Mouse (Mus musculus) CH12.LX (cell line): ENCODE measurements around the gene Brsk2. TPM values are rescaled to one million over a fixed set of nuclear protein-coding genes. Genes with fewer than 3 reads are reported as not detected.

Experiments used
- DNase-seq: peaks from one replicate; pipeline ENCODE4 v3.0.0-alpha.2; 2013; ENCODE audit errors: extremely low read depth
- H3K27ac ChIP-seq: 2 replicates; pipeline ENCODE4 v1.5.1; 2012; ENCODE audit warnings: low read depth, mild to moderate bottlenecking, control low read depth, moderate library complexity; ENCODE audit not compliant: insufficient read depth
- H3K27me3 ChIP-seq: replicated peaks from 2 replicates; pipeline ENCODE3; 2012; ENCODE audit warnings: inconsistent platforms
- H3K36me3 ChIP-seq, 2 experiments: replicated peaks in 1 of 2; 2 replicates each; pipeline versions ENCODE3 to v1.6.1; 2012; ENCODE audit warnings: inconsistent platforms in 1 of 2, low read length in 1 of 2, mild to moderate bottlenecking in 1 of 2, mixed read lengths in 1 of 2, moderate library complexity in 1 of 2; ENCODE audit not compliant: control insufficient read depth in 1 of 2, insufficient read depth in 1 of 2
- H3K4me1 ChIP-seq, 2 experiments: 2 replicates each; pipeline ENCODE4 v1.6.1; 2012; ENCODE audit warnings: inconsistent platforms in 1 of 2, moderate library complexity in 1 of 2; ENCODE audit not compliant: insufficient read depth in 2 of 2, control insufficient read depth in 1 of 2
- H3K4me2 ChIP-seq: 2 replicates; pipeline ENCODE4 v1.6.1; 2012; ENCODE audit warnings: low read depth, mild to moderate bottlenecking, control low read depth; ENCODE audit not compliant: poor library complexity, insufficient read depth, severe bottlenecking
- H3K4me3 ChIP-seq, 3 experiments: fragments of 150-350 bp in 1 of 3; sonication (generic) in 1 of 3; replicated peaks in 1 of 3; 2 replicates each; pipeline versions ENCODE3 to v1.5.1; 2011 to 2012; ENCODE audit warnings: low read depth in 2 of 3, low read length in 2 of 3, mild to moderate bottlenecking in 2 of 3, moderate library complexity in 2 of 3, control low read depth in 1 of 3, improper control_type of control experiment in 1 of 3, inconsistent platforms in 1 of 3, mixed read lengths in 1 of 3; ENCODE audit not compliant: poor library complexity in 1 of 3
- H3K79me2 ChIP-seq: replicated peaks from 2 replicates; pipeline ENCODE4 v1.6.1; 2012; ENCODE audit warnings: mild to moderate bottlenecking, moderate library complexity; ENCODE audit not compliant: control insufficient read depth, poor library complexity, insufficient read depth, severe bottlenecking; ENCODE audit errors: extremely low read depth
- H3K9ac ChIP-seq: 2 replicates; pipeline ENCODE4 v1.6.1; 2012; ENCODE audit warnings: low read depth, mild to moderate bottlenecking, control low read depth, moderate library complexity; ENCODE audit not compliant: insufficient read depth
- H3K9me3 ChIP-seq: replicated peaks from 2 replicates; pipeline ENCODE3; 2012; ENCODE audit warnings: low read length, inconsistent platforms, mixed read lengths
- CHD1 ChIP-seq: IDR thresholded peaks from 2 replicates; pipeline ENCODE4 v1.6.1; 2012; ENCODE audit warnings: low read depth, low read length, improper control_type of control experiment, inconsistent platforms
- CHD2 ChIP-seq: IDR thresholded peaks from 2 replicates; pipeline ENCODE4 v1.6.1; 2011; ENCODE audit warnings: low read length, improper control_type of control experiment
- CTCF ChIP-seq, 2 experiments: IDR thresholded peaks in 1 of 2; conservative IDR thresholded peaks in 1 of 2; 2 replicates each; pipeline ENCODE4 v1.5.1; 2011 to 2012; ENCODE audit warnings: low read depth in 2 of 2, low read length in 2 of 2, improper control_type of control experiment in 1 of 2, inconsistent platforms in 1 of 2, mild to moderate bottlenecking in 1 of 2, moderate library complexity in 1 of 2
- ELF1 ChIP-seq: IDR thresholded peaks from 2 replicates; pipeline ENCODE4 v1.6.1; 2014; ENCODE audit warnings: low read depth, mild to moderate bottlenecking, inconsistent platforms, low read length, improper control_type of control experiment
- HCFC1 ChIP-seq: IDR thresholded peaks from 2 replicates; pipeline ENCODE4 v1.6.1; 2012; ENCODE audit warnings: low read depth, mild to moderate bottlenecking, inconsistent platforms, low read length, improper control_type of control experiment
- IRF4 ChIP-seq: IDR thresholded peaks from 2 replicates; pipeline ENCODE4 v1.6.1; 2014; ENCODE audit warnings: low read depth, mild to moderate bottlenecking, inconsistent platforms, low read length, improper control_type of control experiment
- MAFK ChIP-seq: IDR thresholded peaks from 2 replicates; pipeline ENCODE4 v1.6.1; 2011; ENCODE audit warnings: low read length, improper control_type of control experiment; ENCODE audit not compliant: insufficient replicate concordance
- MEF2A ChIP-seq: IDR thresholded peaks from 2 replicates; pipeline ENCODE4 v1.6.1; 2014; ENCODE audit warnings: low read depth, mild to moderate bottlenecking, inconsistent platforms, low read length, improper control_type of control experiment, borderline replicate concordance
- MXI1 ChIP-seq: IDR thresholded peaks from 2 replicates; pipeline ENCODE4 v1.6.1; 2011; ENCODE audit warnings: mild to moderate bottlenecking, low read depth, low read length, improper control_type of control experiment
- NELFE ChIP-seq: IDR thresholded peaks from 2 replicates; pipeline ENCODE4 v1.6.1; 2011; ENCODE audit warnings: low read depth, low read length, improper control_type of control experiment
- NRF1 ChIP-seq: IDR thresholded peaks from 2 replicates; pipeline ENCODE4 v1.6.1; 2014; ENCODE audit warnings: low read depth, mild to moderate bottlenecking, inconsistent platforms, low read length, improper control_type of control experiment, moderate library complexity
- PAX5 ChIP-seq: IDR thresholded peaks from 2 replicates; pipeline ENCODE4 v1.6.1; 2012; ENCODE audit warnings: low read length, inconsistent platforms, mixed read lengths
- POLR2A ChIP-seq: IDR thresholded peaks from 2 replicates; pipeline ENCODE4 v1.6.1; 2011; ENCODE audit warnings: low read depth, mild to moderate bottlenecking, improper control_type of control experiment, low read length
- POLR2AphosphoS2 ChIP-seq: IDR thresholded peaks from 2 replicates; pipeline ENCODE4 v1.6.1; 2011; ENCODE audit warnings: low read depth, low read length, improper control_type of control experiment
- RCOR1 ChIP-seq: conservative IDR thresholded peaks from 2 replicates; pipeline ENCODE4 v1.6.1; 2012; ENCODE audit warnings: low read depth, mild to moderate bottlenecking, inconsistent platforms, low read length, improper control_type of control experiment
- SIN3A ChIP-seq: IDR thresholded peaks from 2 replicates; pipeline ENCODE4 v1.6.1; 2012; ENCODE audit warnings: low read length, improper control_type of control experiment, inconsistent platforms
- SMC3 ChIP-seq: IDR thresholded peaks from 2 replicates; pipeline ENCODE4 v1.6.1; 2011; ENCODE audit warnings: low read depth, low read length, improper control_type of control experiment
- TBP ChIP-seq: conservative IDR thresholded peaks from 2 replicates; pipeline ENCODE4 v1.6.1; 2011; ENCODE audit warnings: low read depth, low read length, improper control_type of control experiment
- TCF12 ChIP-seq: IDR thresholded peaks from 2 replicates; pipeline ENCODE4 v1.6.1; 2014; ENCODE audit warnings: low read depth, mild to moderate bottlenecking, inconsistent platforms, low read length, improper control_type of control experiment
- UBTF ChIP-seq: IDR thresholded peaks from 2 replicates; pipeline ENCODE4 v1.6.1; 2012; ENCODE audit warnings: low read depth, mild to moderate bottlenecking, inconsistent platforms, low read length, improper control_type of control experiment, moderate library complexity
- USF1 ChIP-seq: IDR thresholded peaks from 2 replicates; pipeline ENCODE4 v1.6.1; 2014; ENCODE audit warnings: low read depth, mild to moderate bottlenecking, inconsistent platforms, low read length, improper control_type of control experiment
- USF2 ChIP-seq: conservative IDR thresholded peaks from 2 replicates; pipeline ENCODE4 v1.6.1; 2011; ENCODE audit warnings: low read depth, low read length, improper control_type of control experiment
- ZKSCAN1 ChIP-seq: IDR thresholded peaks from 2 replicates; pipeline ENCODE4 v1.6.1; 2012; ENCODE audit warnings: low read depth, inconsistent platforms, low read length, improper control_type of control experiment, borderline replicate concordance
- ZMIZ1 ChIP-seq: IDR thresholded peaks from 2 replicates; pipeline ENCODE4 v1.6.1; 2012; ENCODE audit warnings: low read depth, mild to moderate bottlenecking, inconsistent platforms, low read length, improper control_type of control experiment
- ZNF384 ChIP-seq: IDR thresholded peaks from 2 replicates; pipeline ENCODE4 v1.6.1; 2012; ENCODE audit warnings: low read depth, low read length, improper control_type of control experiment, inconsistent platforms
- dilution Hi-C: fragments of 300-500 bp; cut with MboI; formaldehyde crosslinking; loops from 2 replicates; pipeline ENCODE4 v1.14.3; 2020; ENCODE audit warnings: low sequenced_read_pairs; ENCODE audit not compliant: extremely low pct_unique_long_range_greater_than_20kb, extremely low pct_ligation_motif_present
- in situ Hi-C: fragments of 300-500 bp; cut with MboI; formaldehyde crosslinking; loops from 3 replicates; pipeline ENCODE4 v1.14.3; 2019; ENCODE audit warnings: low sequenced_read_pairs, low pct_ligation_motif_present, low pct_unique_long_range_greater_than_20kb, mixed read lengths
- polyA plus RNA-seq: library from polyadenylated mRNA; unstranded; fragments of >175 nt; gene quantifications from 2 replicates; pipeline ENCODE4 v1.2.1, GENCODE M21; 2012; ENCODE audit warnings: low read depth; ENCODE audit not compliant: insufficient read length
- total RNA-seq, 2 experiments: library from RNA; depleted of rRNA; stranded (reverse); fragments of 300-350 nt in 1 of 2; fragments of >200 nt in 1 of 2; gene quantifications; 2 replicates each; pipeline ENCODE4 v1.2.3; 2012 to 2014

The Brsk2 gene
- total and polyA plus RNA-seq, 3 experiments, result 5.3 to 11.0 (median 10.9) TPM

DNA sequence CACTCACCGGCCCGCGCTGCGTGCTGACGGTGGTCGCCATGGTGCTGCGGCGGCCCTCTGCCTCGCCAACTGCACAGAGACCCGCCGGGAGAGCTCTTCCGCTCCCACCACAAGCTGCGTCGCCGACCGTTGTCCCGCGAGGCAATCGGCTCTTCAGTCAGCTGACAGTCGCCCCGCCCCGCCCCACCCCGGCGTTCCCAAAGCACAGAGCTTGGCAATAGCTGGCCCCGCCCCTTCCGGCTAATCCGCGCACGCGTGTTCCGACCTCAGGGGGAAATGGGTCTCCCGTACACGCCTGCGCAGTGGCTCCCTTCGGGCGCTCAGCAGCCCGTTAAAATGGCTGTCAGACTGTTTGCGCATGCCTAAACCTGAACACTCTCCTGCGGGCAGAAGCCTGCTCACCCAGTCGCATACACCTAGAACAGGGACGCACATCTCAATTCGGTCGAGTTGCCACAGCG, 47.3 kb upstream of the Brsk2 start:
- Histone ChIP-seq H3K4me1 (peaks cover 12 to 23% of the 10 kb centered on the region in 2 experiments), H3K27me3 (peaks cover 12% of the 10 kb centered on the region), H3K9me3 (peaks cover 8% of the 10 kb centered on the region), H3K79me2 (peaks cover 25% of the 10 kb centered on the region), H3K36me3 (peaks cover 0 to 19% of the 10 kb centered on the region in 2 experiments), H3K27ac (no peak overlapping the region), H3K9ac (peak overlapping the region; percentile 81), H3K4me3 (peak overlapping the region; percentile 85 to 96 (median 93)), H3K4me2 (peak overlapping the region; percentile 39; the same call in 1 of the 2 replicates)
- DNase-seq, result peak; percentile 99
- no peak for TF ChIP-seq UBTF
- no peak for TF ChIP-seq USF2
- peak; percentile 84 for TF ChIP-seq ELF1
- no peak for TF ChIP-seq ZKSCAN1
- no peak for TF ChIP-seq ZNF384
- no peak for TF ChIP-seq MAFK
- TF ChIP-seq TBP, result peak; percentile 90
- TF ChIP-seq SMC3, result no peak
- peak; percentile 92 for TF ChIP-seq NRF1
- peak; percentile 54 for TF ChIP-seq SIN3A
- TF ChIP-seq ZMIZ1, result peak; percentile 76
- peak; percentile 56; the same call in 1 of the 2 replicates for TF ChIP-seq POLR2AphosphoS2
- peak; percentile 59 for TF ChIP-seq MXI1
- TF ChIP-seq POLR2A, result peak; percentile 86
- TF ChIP-seq TCF12, result peak; percentile 79
- peak; percentile 72 for TF ChIP-seq USF1
- TF ChIP-seq HCFC1, result no peak; the same call in none of the 2 replicates
- TF ChIP-seq CHD2, result peak; percentile 75
- no peak for TF ChIP-seq RCOR1
- peak; percentile 86 for TF ChIP-seq NELFE
- peak; percentile 11; the same call in 1 of the 2 replicates for TF ChIP-seq IRF4
- dilution Hi-C loops (no loop called here), in situ Hi-C loops (loop anchor here (25.0 kb wide), 1 partner anchor 140 kb away; no protein-coding TSS in a partner anchor)

DNA sequence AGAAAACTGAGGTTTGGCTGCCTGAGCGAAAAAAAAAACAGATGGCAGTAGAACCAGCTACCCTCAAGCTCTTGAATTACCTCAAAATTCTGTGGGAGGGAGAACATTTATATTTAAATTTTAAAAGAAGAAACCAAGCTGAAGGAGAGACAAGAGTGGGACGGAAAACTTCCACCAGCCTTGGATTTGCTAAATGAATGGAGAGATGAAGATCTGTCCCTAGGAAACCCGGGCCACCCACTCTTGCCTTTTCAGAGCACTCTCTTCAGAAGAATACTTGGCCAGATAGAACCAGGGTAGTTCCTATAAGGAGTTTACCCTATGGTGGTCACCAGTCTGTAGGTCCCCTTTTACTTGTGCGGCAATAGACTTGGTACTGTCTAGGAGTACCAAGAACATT, 46.8 kb upstream of the Brsk2 start:
- H3K9me3 ChIP-seq, result peaks cover 8% of the 10 kb centered on the region
- no peak overlapping the region for H3K27ac ChIP-seq
- in situ Hi-C loops, result loop anchor here (25.0 kb wide), 1 partner anchor 140 kb away; no protein-coding TSS in a partner anchor
- DNase-seq, result no peak
- H3K9ac ChIP-seq, result peak overlapping the region; percentile 49; the same call in 1 of the 2 replicates
- H3K36me3 ChIP-seq, result peaks cover 0 to 15% of the 10 kb centered on the region in 2 experiments
- H3K4me1 ChIP-seq, result peaks cover 12 to 23% of the 10 kb centered on the region in 2 experiments
- peaks cover 16% of the 10 kb centered on the region for H3K27me3 ChIP-seq
- dilution Hi-C loops, result no loop called here
- H3K79me2 ChIP-seq, result peaks cover 20% of the 10 kb centered on the region
- H3K4me2 ChIP-seq, result peak overlapping the region; percentile 39
- H3K4me3 ChIP-seq, result peak overlapping the region; percentile 8 to 54 (median 44)
- TF ChIP-seq PAX5, result no peak
- TF ChIP-seq POLR2A, result no peak
- TF ChIP-seq MEF2A, result no peak
- no peak for TF ChIP-seq CHD1
- TF ChIP-seq CTCF (conservative IDR thresholded peaks at IDR 0.05 in 1 of 2, IDR thresholded peaks at IDR 0.05 in 1 of 2; ENCODE audit: low read depth in 2 of 2, low read length in 2 of 2), result no peak
- no peak for TF ChIP-seq IRF4
